Mouse (Mus musculus) spleen, postnatal 36 days (tissue): ENCODE data around the gene Hs3st3a1.

ENCODE experiments used
- DNase-seq, 2 experiments: peaks; one replicate each; pipeline ENCODE4 v3.0.0; 2022; ENCODE audit warnings: low spot score in 2 of 2, mixed read lengths in 1 of 2

The Hs3st3a1 gene

GRCm38 (mm10) chr11:64434611-64435545 is at the start of gene Hs3st3a1:
Gene Hs3st3a1, plus strand, starts transcription at chr11:64435332.
- DNase-seq, result peak; percentile 4 to 22

GRCm38 (mm10) chr11:64386333-64386732 is 48.8 kb upstream of the Hs3st3a1 start:
- no peak for DNase-seq

GRCm38 (mm10) chr11:64396331-64396881 is 38.7 kb upstream of the Hs3st3a1 start:
- DNase-seq, result no peak

GRCm38 (mm10) chr11:64396949-64397348 is 38.2 kb upstream of the Hs3st3a1 start:
- no peak for DNase-seq

GRCm38 (mm10) chr11:64397612-64398011 is 37.5 kb upstream of the Hs3st3a1 start:
- no peak for DNase-seq

- DNase-seq, result no peak
These were observed 34.5 kb upstream of the Hs3st3a1 start for GRCm38 (mm10) chr11:64400534-64401093.

- no peak for DNase-seq
These were observed 16.2 kb upstream of the Hs3st3a1 start for GRCm38 (mm10) chr11:64418969-64419368.

- no peak for DNase-seq
These were observed 647 bp downstream of the Hs3st3a1 start for GRCm38 (mm10) chr11:64435546-64436411.

- no peak for DNase-seq
These were observed 1.2 kb downstream of the Hs3st3a1 start, which contains the start of gene F930015N05Rik for GRCm38 (mm10) chr11:64436412-64436727. Gene F930015N05Rik, minus strand, starts transcription at chr11:64436653.

GRCm38 (mm10) chr11:64436791-64437298 is 1.7 kb downstream of the Hs3st3a1 start:
- DNase-seq, result no peak

- no peak for DNase-seq
These were observed 2.6 kb downstream of the Hs3st3a1 start for GRCm38 (mm10) chr11:64437721-64438120.

- no peak for DNase-seq
These were observed 3.8 kb downstream of the Hs3st3a1 start for GRCm38 (mm10) chr11:64438909-64439308.

GRCm38 (mm10) chr11:64442119-64442518 is 7.0 kb downstream of the Hs3st3a1 start:
- peak in 1 of 2 experiments; percentile 6 for DNase-seq

GRCm38 (mm10) chr11:64442701-64443100 is 7.6 kb downstream of the Hs3st3a1 start:
- no peak for DNase-seq

- no peak for DNase-seq
These were observed 10.1 kb downstream of the Hs3st3a1 start for GRCm38 (mm10) chr11:64445227-64445626.

- no peak for DNase-seq
These were observed 13.6 kb downstream of the Hs3st3a1 start for GRCm38 (mm10) chr11:64448586-64449315.

GRCm38 (mm10) chr11:64461746-64462145 is 26.6 kb downstream of the Hs3st3a1 start:
- no peak for DNase-seq

GRCm38 (mm10) chr11:64468737-64469136 is 33.6 kb downstream of the Hs3st3a1 start:
- no peak for DNase-seq

GRCm38 (mm10) chr11:64470689-64471088 is 35.6 kb downstream of the Hs3st3a1 start:
- DNase-seq, result no peak

- DNase-seq, result no peak
These were observed 38.5 kb downstream of the Hs3st3a1 start for GRCm38 (mm10) chr11:64473679-64474078.

GRCm38 (mm10) chr11:64481445-64481844 is 46.3 kb downstream of the Hs3st3a1 start:
- DNase-seq, result no peak
